Mouse (Mus musculus) splenic B cell, adult 2 months (primary cell): ENCODE results near the gene Cep68.
A peak's percentile ranks its signal among the peaks of the same experiment; 100 is the strongest.
"Not testable (repeated sequence)": the region's sequence is repeated elsewhere in the genome, so short reads cannot be mapped to it uniquely, and the experiment has no call there.

Experiments
- DNase-seq: peaks from one replicate; pipeline ENCODE4 v3.0.0-alpha.2; 2011; ENCODE audit warnings: low read depth, low spot score
- H3K27me3 ChIP-seq: 2 replicates; pipeline ENCODE4 v1.6.1; 2012; ENCODE audit warnings: mild to moderate bottlenecking, low read length, moderate library complexity, mixed read lengths; ENCODE audit not compliant: control insufficient read depth, poor library complexity, insufficient read depth, severe bottlenecking
- H3K36me3 ChIP-seq: 2 replicates; pipeline ENCODE4 v1.6.1; 2012; ENCODE audit warnings: mild to moderate bottlenecking, low read length, moderate library complexity, mixed read lengths; ENCODE audit not compliant: control insufficient read depth, poor library complexity, insufficient read depth, severe bottlenecking

Gene Cep68

GRCm38 (mm10) chr11:20231128-20231878 is 17.9 kb downstream of the Cep68 start:
- Histone ChIP-seq H3K27me3 (no peaks in the 10 kb centered on the region), H3K36me3 (peaks cover 3% of the 10 kb centered on the region; the same call in 1 of the 2 replicates)
- peak; percentile 63 for DNase-seq

GRCm38 (mm10) chr11:20230286-20230685 is 18.9 kb downstream of the Cep68 start:
- peaks cover 8% of the 10 kb centered on the region; the same call in 1 of the 2 replicates for H3K36me3 ChIP-seq
- DNase-seq = no peak
- H3K27me3 ChIP-seq = no peaks in the 10 kb centered on the region

- no peak for DNase-seq
- H3K27me3 ChIP-seq = no peaks in the 10 kb centered on the region
- peaks cover 13% of the 10 kb centered on the region for H3K36me3 ChIP-seq
Measured at GRCm38 (mm10) chr11:20229311-20229710, 19.9 kb downstream of the Cep68 start.

- Histone ChIP-seq H3K36me3 (peaks cover 14% of the 10 kb centered on the region), H3K27me3 (no peaks in the 10 kb centered on the region)
- DNase-seq = no peak
Measured at GRCm38 (mm10) chr11:20228666-20229065, 20.6 kb downstream of the Cep68 start.

GRCm38 (mm10) chr11:20225938-20226337 is 23.3 kb downstream of the Cep68 start:
- DNase-seq = no peak
- no peaks in the 10 kb centered on the region for H3K27me3 ChIP-seq
- peaks cover 12% of the 10 kb centered on the region for H3K36me3 ChIP-seq

GRCm38 (mm10) chr11:20224196-20224595 is 25.0 kb downstream of the Cep68 start:
- no peaks in the 10 kb centered on the region for H3K27me3 ChIP-seq
- peaks cover 18% of the 10 kb centered on the region for H3K36me3 ChIP-seq
- no peak for DNase-seq

- not testable (repeated sequence) for DNase-seq, H3K27me3 ChIP-seq
- H3K36me3 ChIP-seq = peaks cover 26% of the 10 kb centered on the region
Measured at GRCm38 (mm10) chr11:20221671-20222070, 27.6 kb downstream of the Cep68 start.

GRCm38 (mm10) chr11:20217227-20217626 is 32.0 kb downstream of the Cep68 start:
- no peaks in the 10 kb centered on the region for H3K27me3 ChIP-seq
- peaks cover 20% of the 10 kb centered on the region for H3K36me3 ChIP-seq
- no peak for DNase-seq

GRCm38 (mm10) chr11:20216415-20216814 is 32.8 kb downstream of the Cep68 start:
- no peaks in the 10 kb centered on the region for H3K27me3 ChIP-seq
- H3K36me3 ChIP-seq = peaks cover 20% of the 10 kb centered on the region
- peak; percentile 49 for DNase-seq

GRCm38 (mm10) chr11:20214779-20215178 is 34.5 kb downstream of the Cep68 start:
- peak; percentile 51 for DNase-seq
- Histone ChIP-seq H3K27me3 (no peaks in the 10 kb centered on the region), H3K36me3 (peaks cover 16% of the 10 kb centered on the region)

- Histone ChIP-seq H3K36me3 (peaks cover 5% of the 10 kb centered on the region), H3K27me3 (no peaks in the 10 kb centered on the region)
- DNase-seq = peak; percentile 37
Measured at GRCm38 (mm10) chr11:20211838-20212237, 37.4 kb downstream of the Cep68 start.

- Histone ChIP-seq H3K36me3 (no peaks in the 10 kb centered on the region), H3K27me3 (no peaks in the 10 kb centered on the region)
- no peak for DNase-seq
Measured at GRCm38 (mm10) chr11:20207589-20207988, 41.6 kb downstream of the Cep68 start.

- Histone ChIP-seq H3K27me3 (no peaks in the 10 kb centered on the region), H3K36me3 (no peaks in the 10 kb centered on the region)
- no peak for DNase-seq
Measured at GRCm38 (mm10) chr11:20206626-20207223, 42.5 kb downstream of the Cep68 start.

GRCm38 (mm10) chr11:20205538-20205937 is 43.7 kb downstream of the Cep68 start:
- Histone ChIP-seq H3K27me3 (no peaks in the 10 kb centered on the region), H3K36me3 (no peaks in the 10 kb centered on the region)
- DNase-seq = no peak

- no peaks in the 10 kb centered on the region for H3K36me3 ChIP-seq
- DNase-seq = no peak
Measured at GRCm38 (mm10) chr11:20204870-20205446, 44.3 kb downstream of the Cep68 start.

More at GRCm38 (mm10) chr11:20204870-20205446, 44.3 kb downstream of the Cep68 start:
- no peaks in the 10 kb centered on the region for H3K27me3 ChIP-seq
